Mouse (Mus musculus): ENCODE data around the gene Rtn4rl1. TPM values are rescaled to one million over a fixed set of nuclear protein-coding genes. Genes with fewer than 3 reads are reported as not detected.

Rtn4rl1 gene
- polyA plus RNA-seq, 1 experiment from 2014 or later = 16.5 TPM

- ATAC-seq (ENCODE audit: low FRiP score, low TSS enrichment) (no peak), DNase-seq (no peak)
- Histone ChIP-seq H3K36me3 (ENCODE audit: control insufficient read depth, insufficient read depth, low read length) (no peaks in the 10 kb centered on the region), H3K9ac (replicated peaks; ENCODE audit: low read length) (no peak overlapping the region), H3K4me2 (ENCODE audit: low read length) (no peak overlapping the region), H3K9me3 (ENCODE audit: control insufficient read depth, low read length) (no peaks in the 10 kb centered on the region), H3K27me3 (ENCODE audit: control insufficient read depth, insufficient read depth, low read length) (no peaks in the 10 kb centered on the region), H3K4me1 (ENCODE audit: control insufficient read depth, insufficient read depth, low read length) (peaks cover 64% of the 10 kb centered on the region), H3K27ac (replicated peaks; ENCODE audit: low read depth, low read length) (peak overlapping the region; percentile 82; the same call in 1 of the 2 replicates), H3K4me3 (replicated peaks; ENCODE audit: low read depth, low read length) (no peak overlapping the region)
- 58% methylated on average over 4 of the region's 4 CpGs for WGBS
Measured at GRCm38 (mm10) chr11:75209363-75209762, 15.8 kb downstream of the Rtn4rl1 start.

- Histone ChIP-seq H3K9me3 (ENCODE audit: control insufficient read depth, low read length) (no peaks in the 10 kb centered on the region), H3K27ac (replicated peaks; ENCODE audit: low read depth, low read length) (peak overlapping the region; percentile 82), H3K4me1 (ENCODE audit: control insufficient read depth, insufficient read depth, low read length) (peaks cover 59% of the 10 kb centered on the region), H3K4me2 (ENCODE audit: low read length) (peak overlapping the region; percentile 24; the same call in 1 of the 2 replicates), H3K36me3 (ENCODE audit: control insufficient read depth, insufficient read depth, low read length) (no peaks in the 10 kb centered on the region), H3K27me3 (ENCODE audit: control insufficient read depth, insufficient read depth, low read length) (no peaks in the 10 kb centered on the region), H3K9ac (replicated peaks; ENCODE audit: low read length) (no peak overlapping the region), H3K4me3 (replicated peaks; ENCODE audit: low read depth, low read length) (no peak overlapping the region)
- 41% methylated on average over 4 of the region's 4 CpGs for WGBS
- DNase-seq (no peak), ATAC-seq (ENCODE audit: low FRiP score, low TSS enrichment) (no peak)
Measured at GRCm38 (mm10) chr11:75210093-75210492, 16.5 kb downstream of the Rtn4rl1 start.

GRCm38 (mm10) chr11:75210755-75211154 is 17.2 kb downstream of the Rtn4rl1 start:
- 31% methylated on average over 6 of the region's 6 CpGs for WGBS
- Histone ChIP-seq H3K9me3 (ENCODE audit: control insufficient read depth, low read length) (no peaks in the 10 kb centered on the region), H3K36me3 (ENCODE audit: control insufficient read depth, insufficient read depth, low read length) (no peaks in the 10 kb centered on the region), H3K27me3 (ENCODE audit: control insufficient read depth, insufficient read depth, low read length) (no peaks in the 10 kb centered on the region), H3K4me2 (ENCODE audit: low read length) (no peak overlapping the region), H3K27ac (replicated peaks; ENCODE audit: low read depth, low read length) (peak overlapping the region; percentile 82), H3K4me1 (ENCODE audit: control insufficient read depth, insufficient read depth, low read length) (peaks cover 60% of the 10 kb centered on the region), H3K4me3 (replicated peaks; ENCODE audit: low read depth, low read length) (no peak overlapping the region), H3K9ac (replicated peaks; ENCODE audit: low read length) (no peak overlapping the region)
- DNase-seq (peak; percentile 62), ATAC-seq (ENCODE audit: low FRiP score, low TSS enrichment) (no peak)

- WGBS = 35% methylated on average over 8 of the region's 8 CpGs
- Histone ChIP-seq H3K4me1 (ENCODE audit: control insufficient read depth, insufficient read depth, low read length) (peaks cover 64% of the 10 kb centered on the region), H3K27me3 (ENCODE audit: control insufficient read depth, insufficient read depth, low read length) (no peaks in the 10 kb centered on the region), H3K4me3 (replicated peaks; ENCODE audit: low read depth, low read length) (no peak overlapping the region), H3K9me3 (ENCODE audit: control insufficient read depth, low read length) (no peaks in the 10 kb centered on the region), H3K36me3 (ENCODE audit: control insufficient read depth, insufficient read depth, low read length) (no peaks in the 10 kb centered on the region), H3K9ac (replicated peaks; ENCODE audit: low read length) (no peak overlapping the region), H3K4me2 (ENCODE audit: low read length) (peak overlapping the region; percentile 6; the same call in 1 of the 2 replicates), H3K27ac (replicated peaks; ENCODE audit: low read depth, low read length) (peak overlapping the region; percentile 83)
- ATAC-seq (ENCODE audit: low FRiP score, low TSS enrichment) = no peak
- DNase-seq = no peak
Measured at GRCm38 (mm10) chr11:75212031-75212667, 18.6 kb downstream of the Rtn4rl1 start.

GRCm38 (mm10) chr11:75212876-75213275 is 19.3 kb downstream of the Rtn4rl1 start:
- 35% methylated on average over 3 of the region's 3 CpGs for WGBS
- peak overlapping the region; percentile 10; the same call in 1 of the 2 replicates for H3K4me2 ChIP-seq (ENCODE audit: low read length)
- H3K9me3 ChIP-seq (ENCODE audit: control insufficient read depth, low read length) = no peaks in the 10 kb centered on the region
- ATAC-seq (ENCODE audit: low FRiP score, low TSS enrichment) (no peak), DNase-seq (no peak)
- H3K27me3 ChIP-seq (ENCODE audit: control insufficient read depth, insufficient read depth, low read length) = no peaks in the 10 kb centered on the region
- H3K4me1 ChIP-seq (ENCODE audit: control insufficient read depth, insufficient read depth, low read length) = peaks cover 64% of the 10 kb centered on the region
- no peak overlapping the region for H3K9ac ChIP-seq (replicated peaks; ENCODE audit: low read length)
- no peaks in the 10 kb centered on the region for H3K36me3 ChIP-seq (ENCODE audit: control insufficient read depth, insufficient read depth, low read length)
- peak overlapping the region; percentile 83 for H3K27ac ChIP-seq (replicated peaks; ENCODE audit: low read depth, low read length)
- no peak overlapping the region for H3K4me3 ChIP-seq (replicated peaks; ENCODE audit: low read depth, low read length)

- Histone ChIP-seq H3K4me3 (replicated peaks; ENCODE audit: low read depth, low read length) (peak overlapping the region; percentile 16), H3K4me2 (ENCODE audit: low read length) (peak overlapping the region; percentile 54), H3K9me3 (ENCODE audit: control insufficient read depth, low read length) (no peaks in the 10 kb centered on the region), H3K27ac (replicated peaks; ENCODE audit: low read depth, low read length) (peak overlapping the region; percentile 90), H3K36me3 (ENCODE audit: control insufficient read depth, insufficient read depth, low read length) (no peaks in the 10 kb centered on the region), H3K9ac (replicated peaks; ENCODE audit: low read length) (peak overlapping the region; percentile 51; the same call in 1 of the 2 replicates), H3K4me1 (ENCODE audit: control insufficient read depth, insufficient read depth, low read length) (peaks cover 64% of the 10 kb centered on the region), H3K27me3 (ENCODE audit: control insufficient read depth, insufficient read depth, low read length) (no peaks in the 10 kb centered on the region)
- 2% methylated on average over 35 of the region's 35 CpGs for WGBS
- ATAC-seq (ENCODE audit: low FRiP score, low TSS enrichment) (peak; percentile 81), DNase-seq (peak; percentile 84)
Measured at GRCm38 (mm10) chr11:75213372-75214080, 19.9 kb downstream of the Rtn4rl1 start.

- ATAC-seq (ENCODE audit: low FRiP score, low TSS enrichment) = peak; percentile 51
- H3K4me1 ChIP-seq (ENCODE audit: control insufficient read depth, insufficient read depth, low read length) = peaks cover 57% of the 10 kb centered on the region
Measured at GRCm38 (mm10) chr11:75214081-75214950, 20.7 kb downstream of the Rtn4rl1 start.

GRCm38 (mm10) chr11:75220115-75220514 is 26.5 kb downstream of the Rtn4rl1 start:
- WGBS = 31% methylated on average over 9 of the region's 9 CpGs
- no peak for ATAC-seq (ENCODE audit: low FRiP score, low TSS enrichment)
- peak; percentile 47 for DNase-seq

More at GRCm38 (mm10) chr11:75214081-75214950, 20.7 kb downstream of the Rtn4rl1 start:
- WGBS = 14% methylated on average over 13 of the region's 13 CpGs
- Histone ChIP-seq H3K36me3 (ENCODE audit: control insufficient read depth, insufficient read depth, low read length) (no peaks in the 10 kb centered on the region), H3K27ac (replicated peaks; ENCODE audit: low read depth, low read length) (peak overlapping the region; percentile 90), H3K4me3 (replicated peaks; ENCODE audit: low read depth, low read length) (peak overlapping the region; percentile 16), H3K4me2 (ENCODE audit: low read length) (peak overlapping the region; percentile 54), H3K9ac (replicated peaks; ENCODE audit: low read length) (peak overlapping the region; percentile 51; the same call in 1 of the 2 replicates), H3K9me3 (ENCODE audit: control insufficient read depth, low read length) (no peaks in the 10 kb centered on the region), H3K27me3 (ENCODE audit: control insufficient read depth, insufficient read depth, low read length) (no peaks in the 10 kb centered on the region)
- no peak for DNase-seq

More at GRCm38 (mm10) chr11:75220115-75220514, 26.5 kb downstream of the Rtn4rl1 start:
- no peak overlapping the region for H3K9ac ChIP-seq (replicated peaks; ENCODE audit: low read length)
- no peaks in the 10 kb centered on the region for H3K27me3 ChIP-seq (ENCODE audit: control insufficient read depth, insufficient read depth, low read length)
- no peak overlapping the region for H3K4me2 ChIP-seq (ENCODE audit: low read length)
- peaks cover 11% of the 10 kb centered on the region for H3K4me1 ChIP-seq (ENCODE audit: control insufficient read depth, insufficient read depth, low read length)
- H3K4me3 ChIP-seq (replicated peaks; ENCODE audit: low read depth, low read length) = no peak overlapping the region
- H3K27ac ChIP-seq (replicated peaks; ENCODE audit: low read depth, low read length) = no peak overlapping the region
- H3K36me3 ChIP-seq (ENCODE audit: control insufficient read depth, insufficient read depth, low read length) = no peaks in the 10 kb centered on the region
- H3K9me3 ChIP-seq (ENCODE audit: control insufficient read depth, low read length) = no peaks in the 10 kb centered on the region
